Comparison of ENCODE assay signal across 8 mouse cellular contexts in genomic region chr9:75910112-75910799, GRCm38 (mm10).
DNase-seq lines count a peak whose midpoint lies in the region; ATAC-seq and TF ChIP-seq lines count a peak whose summit lies in the region.

No protein-coding gene starts in this region.

- H3K4me1 ChIP-seq in midbrain, embryonic 13.5 days (replicated peaks): 0 out of 2 replicates have a peak, but pooled peaks cover 4% of the 10 kb centered on the region
- no peaks in the 10 kb centered on the region for H3K4me1 ChIP-seq in midbrain, embryonic 10.5 days
- H3K4me1 ChIP-seq in embryonic facial prominence, embryonic 10.5 days: peaks cover 6% of the 10 kb centered on the region
- no peaks in the 10 kb centered on the region for H3K4me1 ChIP-seq in heart, embryonic 16.5 days (ENCODE audit: control insufficient read depth, insufficient read depth, low read length)
- peaks cover 9% of the 10 kb centered on the region for H3K4me1 ChIP-seq in limb, embryonic 13.5 days
- H3K4me1 ChIP-seq in thymus, adult 2 months (replicated peaks; ENCODE audit: control insufficient read depth, insufficient read depth, low read length): no peaks in the 10 kb centered on the region

- ATAC-seq in midbrain, embryonic 13.5 days: 0 out of 2 replicates have a peak, but pooled peaks have one; percentile 37
- ATAC-seq in heart, embryonic 16.5 days (replicated peaks; ENCODE audit: extremely low read depth, insufficient read depth, low FRiP score): peak; percentile 80
- ATAC-seq in limb, embryonic 13.5 days (ENCODE audit: low FRiP score, low read depth): peak; percentile 64; the same call in 1 of the 2 replicates
- ATAC-seq in megakaryocyte-erythroid progenitor cell, adult 5-6 weeks (replicated peaks; ENCODE audit: low FRiP score, low TSS enrichment, poor library complexity, severe bottlenecking): no peak

- no peak overlapping the region for H3K9ac ChIP-seq in midbrain, embryonic 13.5 days (replicated peaks)
- H3K9ac ChIP-seq in heart, embryonic 16.5 days (ENCODE audit: low read length): no peak overlapping the region
- no peak overlapping the region for H3K9ac ChIP-seq in limb, embryonic 13.5 days

- no peak for TF ChIP-seq POLR2A in thymus, adult 2 months (IDR thresholded peaks at IDR 0.05; ENCODE audit: control insufficient read depth, extremely low read depth, insufficient read depth, low read length, poor library complexity)

- no peak overlapping the region for H3K4me2 ChIP-seq in midbrain, embryonic 13.5 days (replicated peaks)
- H3K4me2 ChIP-seq in heart, embryonic 16.5 days (ENCODE audit: low read depth, low read length): no peak overlapping the region
- H3K4me2 ChIP-seq in limb, embryonic 13.5 days (replicated peaks): no peak overlapping the region

- H3K36me3 ChIP-seq in midbrain, embryonic 13.5 days: no peaks in the 10 kb centered on the region
- H3K36me3 ChIP-seq in midbrain, embryonic 10.5 days: no peaks in the 10 kb centered on the region
- H3K36me3 ChIP-seq in embryonic facial prominence, embryonic 10.5 days (replicated peaks): no peaks in the 10 kb centered on the region
- no peaks in the 10 kb centered on the region for H3K36me3 ChIP-seq in heart, embryonic 16.5 days (ENCODE audit: control insufficient read depth, insufficient read depth)
- no peaks in the 10 kb centered on the region for H3K36me3 ChIP-seq in limb, embryonic 13.5 days
- no peaks in the 10 kb centered on the region for H3K36me3 ChIP-seq in thymus, adult 2 months (ENCODE audit: control insufficient read depth, insufficient read depth, low read length)

- WGBS in midbrain, embryonic 13.5 days: 52% methylated on average over 7 of the region's 7 CpGs
- WGBS in midbrain, embryonic 10.5 days: 64% methylated on average over 7 of the region's 7 CpGs
- 37% methylated on average over 7 of the region's 7 CpGs for WGBS in embryonic facial prominence, embryonic 10.5 days
- 29% methylated on average over 7 of the region's 7 CpGs for WGBS in heart, embryonic 16.5 days
- WGBS in limb, embryonic 13.5 days: 24% methylated on average over 7 of the region's 7 CpGs
- 66% methylated on average over 7 of the region's 7 CpGs for WGBS in thymus, adult 2 months

- no peak overlapping the region for H3K27ac ChIP-seq in midbrain, embryonic 13.5 days
- H3K27ac ChIP-seq in midbrain, embryonic 10.5 days (replicated peaks): no peak overlapping the region
- peak overlapping the region; percentile 44; the same call in 1 of the 2 replicates for H3K27ac ChIP-seq in embryonic facial prominence, embryonic 10.5 days (replicated peaks)
- 0 out of 2 replicates have a peak overlapping the region, but pooled peaks have one; percentile 27 for H3K27ac ChIP-seq in heart, embryonic 16.5 days (ENCODE audit: low read length)
- no peak overlapping the region for H3K27ac ChIP-seq in limb, embryonic 13.5 days
- H3K27ac ChIP-seq in thymus, adult 2 months (ENCODE audit: control insufficient read depth, insufficient read depth, low read length): no peak overlapping the region

- DNase-seq in midbrain, embryonic 10.5 days (ENCODE audit: low spot score): no peak
- peak; percentile 23 for DNase-seq in embryonic facial prominence, embryonic 10.5 days (ENCODE audit: low spot score)
- DNase-seq in spleen, postnatal 10 days (ENCODE audit: low spot score in 2 of 2): no peak
- DNase-seq in thymus, adult 2 months: no peak

- no peak overlapping the region for H3K4me3 ChIP-seq in midbrain, embryonic 13.5 days (replicated peaks)
- no peak overlapping the region for H3K4me3 ChIP-seq in midbrain, embryonic 10.5 days
- H3K4me3 ChIP-seq in embryonic facial prominence, embryonic 10.5 days: no peak overlapping the region
- no peak overlapping the region for H3K4me3 ChIP-seq in heart, embryonic 16.5 days (ENCODE audit: low read length)
- H3K4me3 ChIP-seq in limb, embryonic 13.5 days: no peak overlapping the region
- no peak overlapping the region for H3K4me3 ChIP-seq in thymus, adult 2 months (ENCODE audit: control insufficient read depth, insufficient read depth, low read length)

- no peak for TF ChIP-seq CTCF in thymus, adult 2 months (IDR thresholded peaks at IDR 0.05; ENCODE audit: borderline replicate concordance, control insufficient read depth, extremely low read depth, insufficient read depth, low read length, poor library complexity)

- no peaks in the 10 kb centered on the region for H3K27me3 ChIP-seq in midbrain, embryonic 13.5 days
- no peaks in the 10 kb centered on the region for H3K27me3 ChIP-seq in midbrain, embryonic 10.5 days (ENCODE audit: low read depth, poor library complexity, severe bottlenecking)
- no peaks in the 10 kb centered on the region for H3K27me3 ChIP-seq in embryonic facial prominence, embryonic 10.5 days (replicated peaks; ENCODE audit: low read depth, poor library complexity, severe bottlenecking)
- H3K27me3 ChIP-seq in heart, embryonic 16.5 days (ENCODE audit: control insufficient read depth, insufficient read depth, low read length): no peaks in the 10 kb centered on the region
- H3K27me3 ChIP-seq in limb, embryonic 13.5 days: no peaks in the 10 kb centered on the region
- no peaks in the 10 kb centered on the region for H3K27me3 ChIP-seq in thymus, adult 2 months (ENCODE audit: control insufficient read depth, insufficient read depth, low read length)

- H3K9me3 ChIP-seq in midbrain, embryonic 13.5 days: no peaks in the 10 kb centered on the region
- H3K9me3 ChIP-seq in midbrain, embryonic 10.5 days (replicated peaks): no peaks in the 10 kb centered on the region
- H3K9me3 ChIP-seq in embryonic facial prominence, embryonic 10.5 days: no peaks in the 10 kb centered on the region
- H3K9me3 ChIP-seq in heart, embryonic 16.5 days (replicated peaks; ENCODE audit: control insufficient read depth, low read length): no peaks in the 10 kb centered on the region
- no peaks in the 10 kb centered on the region for H3K9me3 ChIP-seq in limb, embryonic 13.5 days

Comparison
In these comparisons a context has a peak if more than half of its experiments do, and no peak if none do; other contexts are left out.
1. H3K27ac ChIP-seq: peak in embryonic facial prominence, embryonic 10.5 days (single experiment) and heart, embryonic 16.5 days (single experiment); none in midbrain, embryonic 13.5 days (single experiment), midbrain, embryonic 10.5 days (single experiment), limb, embryonic 13.5 days (single experiment) and thymus, adult 2 months (single experiment).